Mouse (Mus musculus): ENCODE measurements around the gene Rcvrn.

The Rcvrn gene

DNA sequence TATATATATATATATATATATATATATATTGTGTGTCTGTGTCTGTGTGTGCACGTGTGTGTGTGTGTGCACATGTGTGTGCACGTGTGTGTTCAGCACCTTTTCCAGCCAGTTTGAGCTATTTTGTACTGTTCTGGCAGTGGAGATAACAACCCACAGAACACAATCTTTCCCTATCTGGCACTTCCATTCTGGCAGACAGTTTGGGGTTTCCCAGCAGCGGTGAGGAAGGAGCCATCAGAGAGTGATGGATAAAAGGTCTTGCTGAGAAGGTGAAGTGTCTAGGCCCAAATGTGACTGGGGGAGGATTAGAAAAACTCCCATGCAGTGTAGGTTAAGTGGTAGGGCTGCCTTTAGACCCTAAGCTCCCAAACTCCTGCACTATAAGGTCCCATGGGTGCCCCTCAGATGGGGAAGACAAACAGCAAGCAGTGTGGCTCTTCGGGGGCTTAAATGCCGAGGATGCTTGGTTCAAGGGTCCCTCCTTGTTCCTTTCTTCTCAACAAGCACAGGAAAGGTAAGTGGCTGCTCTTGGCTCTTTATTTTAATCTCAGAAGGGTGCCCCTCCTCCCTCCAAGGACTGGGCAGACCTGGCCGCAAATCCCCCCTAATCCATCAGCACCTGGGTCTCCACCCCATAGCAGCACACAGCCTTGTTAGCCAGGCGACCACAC lies at the start of gene Rcvrn:
Rcvrn (plus strand) TSS at position 624 of the 674 bp plus-strand sequence.
- DNase-seq (ENCODE audit: low read depth, low spot score), result no peak

DNA sequence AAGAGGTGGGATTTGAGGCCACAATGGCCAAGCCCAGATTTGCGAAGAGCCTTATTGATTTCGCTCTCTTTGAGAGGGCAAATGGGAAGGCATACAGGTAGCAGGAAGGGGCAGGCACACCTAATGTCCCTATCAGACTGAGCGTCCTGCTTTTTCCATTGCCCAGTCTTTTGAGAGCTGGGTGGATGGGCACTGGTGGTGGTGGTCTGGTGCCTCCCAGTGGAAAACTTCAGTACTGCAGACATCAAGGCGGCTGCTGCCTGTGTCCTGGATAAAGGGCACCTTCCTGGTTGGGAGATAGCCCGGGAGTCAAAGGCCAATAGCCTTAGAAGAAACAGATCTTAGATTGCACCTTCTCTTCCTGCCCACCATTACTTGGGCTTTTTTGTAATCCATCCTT lies 47.4 kb upstream of the Rcvrn start:
- peak; percentile 59 for DNase-seq (ENCODE audit: low read depth, low spot score)

- DNase-seq (ENCODE audit: low read depth, low spot score), result no peak
These were observed 46.3 kb upstream of the Rcvrn start for GRCm38 (mm10) chr11:67648651-67649407.

GRCm38 (mm10) chr11:67649971-67650707 lies 45.0 kb upstream of the Rcvrn start:
- DNase-seq (ENCODE audit: low read depth, low spot score), result no peak

GRCm38 (mm10) chr11:67651731-67652130 lies 43.4 kb upstream of the Rcvrn start:
- DNase-seq (ENCODE audit: low read depth, low spot score), result no peak

GRCm38 (mm10) chr11:67652194-67652892 lies 42.8 kb upstream of the Rcvrn start:
- DNase-seq (ENCODE audit: low read depth, low spot score), result no peak

- DNase-seq (ENCODE audit: low read depth, low spot score), result no peak
These were observed 42.3 kb upstream of the Rcvrn start for GRCm38 (mm10) chr11:67652893-67653255.

DNA sequence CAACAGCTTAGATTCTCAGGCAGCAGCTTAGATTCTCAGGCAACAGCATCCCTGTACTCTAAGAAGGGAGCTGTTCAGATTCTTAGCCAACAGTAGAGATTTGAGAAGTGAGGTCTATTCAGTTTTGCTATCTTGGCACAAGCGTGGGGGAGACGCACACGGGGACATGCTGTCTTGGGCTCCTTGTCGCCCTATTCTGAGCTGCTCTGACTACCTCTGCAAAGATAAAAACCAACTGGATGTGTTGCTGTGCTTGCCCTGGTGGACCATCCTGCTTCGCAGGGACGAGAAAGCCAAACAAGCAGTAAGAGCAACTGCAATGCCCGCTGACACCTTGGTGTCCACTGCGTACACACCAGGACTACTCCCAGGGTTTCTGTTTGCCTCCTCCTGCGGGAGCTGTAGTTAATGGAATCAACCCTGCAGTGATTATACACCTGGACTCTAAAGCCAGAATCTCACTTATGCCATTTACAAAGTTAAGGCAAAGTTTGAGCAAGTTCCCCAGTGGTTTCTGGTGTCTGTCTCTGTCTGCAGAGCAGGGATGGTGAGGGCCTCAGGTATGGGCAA lies 41.5 kb upstream of the Rcvrn start:
- DNase-seq (ENCODE audit: low read depth, low spot score), result no peak

GRCm38 (mm10) chr11:67654514-67654913 lies 40.6 kb upstream of the Rcvrn start:
- no peak for DNase-seq (ENCODE audit: low read depth, low spot score)

GRCm38 (mm10) chr11:67655236-67655959 lies 39.7 kb upstream of the Rcvrn start:
- no peak for DNase-seq (ENCODE audit: low read depth, low spot score)

DNA sequence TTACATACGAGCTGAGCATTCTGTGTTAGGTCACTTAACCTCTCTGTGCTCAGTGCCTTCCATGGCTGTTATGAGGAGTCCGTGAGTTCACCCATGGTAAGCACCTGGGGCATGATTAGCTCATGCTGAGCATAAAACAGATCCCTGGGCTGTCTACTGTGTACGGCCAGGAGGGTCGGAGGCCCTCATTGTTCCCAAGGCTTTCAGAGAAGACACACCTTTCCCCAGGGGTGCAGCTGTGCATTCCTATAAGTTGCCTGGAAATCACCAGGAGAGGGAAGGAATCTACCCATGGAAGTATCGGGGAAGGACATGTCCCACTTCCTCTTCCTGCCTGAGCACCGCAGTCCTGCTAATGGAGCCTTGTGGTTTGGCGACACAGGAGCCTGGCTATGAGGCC lies 38.8 kb upstream of the Rcvrn start:
- DNase-seq (ENCODE audit: low read depth, low spot score), result no peak

DNA sequence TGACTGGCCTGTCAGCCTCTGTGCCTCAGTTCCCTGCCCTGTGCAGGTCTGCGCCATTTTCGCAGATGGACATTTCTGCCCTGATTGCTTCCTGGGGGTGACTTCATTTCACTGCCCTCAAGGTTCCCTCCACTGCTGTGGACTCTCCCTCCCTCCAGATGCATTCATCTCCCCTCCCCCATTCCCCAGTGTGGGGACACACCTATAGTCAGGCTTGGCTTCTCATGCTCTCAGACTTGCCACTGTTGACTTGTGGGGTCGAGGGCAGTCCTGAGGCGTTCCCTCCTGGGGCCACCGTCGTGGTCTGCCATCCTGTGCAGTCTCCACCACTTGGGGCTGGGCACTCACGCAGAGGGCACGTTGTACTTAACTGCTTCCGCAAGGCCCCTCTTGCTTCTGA lies 38.3 kb upstream of the Rcvrn start:
- no peak for DNase-seq (ENCODE audit: low read depth, low spot score)

- DNase-seq (ENCODE audit: low read depth, low spot score), result no peak
These were observed 37.3 kb upstream of the Rcvrn start for GRCm38 (mm10) chr11:67657685-67658382.

GRCm38 (mm10) chr11:67661465-67661864 lies 33.7 kb upstream of the Rcvrn start:
- DNase-seq (ENCODE audit: low read depth, low spot score), result no peak

DNA sequence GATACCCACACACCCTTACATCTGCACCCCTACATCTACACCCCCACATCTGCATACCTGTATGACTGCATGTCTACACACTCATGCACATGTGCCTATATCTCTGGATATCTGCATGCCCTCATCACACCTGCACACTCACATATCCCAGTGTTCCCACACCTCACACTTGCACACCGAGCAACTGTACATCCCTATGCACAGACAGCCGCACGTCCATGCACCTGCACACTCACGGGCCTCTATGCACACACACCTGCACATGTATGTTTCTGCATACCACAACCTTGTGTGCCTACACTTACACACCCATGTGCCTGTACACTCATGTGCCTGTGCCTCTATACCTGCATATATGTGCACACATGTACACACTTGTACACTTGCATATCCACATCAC lies 31.7 kb upstream of the Rcvrn start:
- no peak for DNase-seq (ENCODE audit: low read depth, low spot score)

- DNase-seq (ENCODE audit: low read depth, low spot score), result no peak
These were observed 30.9 kb upstream of the Rcvrn start for GRCm38 (mm10) chr11:67664261-67664660.

- no peak for DNase-seq (ENCODE audit: low read depth, low spot score)
These were observed 30.2 kb upstream of the Rcvrn start for GRCm38 (mm10) chr11:67664918-67665317.

DNA sequence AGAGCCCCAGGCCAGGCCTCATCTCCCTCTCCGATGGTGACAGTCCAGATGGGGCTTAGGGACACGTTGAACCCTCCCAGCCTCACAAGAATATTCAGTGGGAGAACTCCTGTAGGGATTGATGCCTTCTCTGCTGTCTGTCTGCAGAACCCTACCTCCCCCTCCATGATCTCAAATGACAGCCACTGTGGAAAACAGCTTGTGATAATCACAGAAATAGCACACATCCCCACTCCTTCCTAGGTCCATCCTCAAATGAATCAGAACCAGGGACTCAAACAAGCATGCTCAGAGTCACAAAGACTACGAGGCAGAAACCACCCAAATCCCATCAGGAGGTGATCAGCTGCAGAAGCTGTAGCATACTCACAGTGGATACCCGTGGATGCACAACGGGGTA lies 29.0 kb upstream of the Rcvrn start:
- no peak for DNase-seq (ENCODE audit: low read depth, low spot score)

- peak; percentile 70 for DNase-seq (ENCODE audit: low read depth, low spot score)
These were observed 27.4 kb upstream of the Rcvrn start for GRCm38 (mm10) chr11:67667531-67668332.
